Mouse (Mus musculus) thymus, adult 2 months (tissue): ENCODE results near the gene Apoo. TPM values are rescaled to one million over a fixed set of nuclear protein-coding genes. Genes with fewer than 3 reads are reported as not detected.
"Not testable (repeated sequence)": the region's sequence is repeated elsewhere in the genome, so short reads cannot be mapped to it uniquely, and the experiment has no call there.

Experiments used
- DNase-seq: peaks from one replicate; pipeline ENCODE4 v3.0.0; 2021
- H3K27ac ChIP-seq: fragments of 200-500 bp; 2 replicates; pipeline ENCODE4 v1.5.1; 2012; ENCODE audit warnings: low read length, control low read depth; ENCODE audit not compliant: control insufficient read depth, insufficient read depth
- H3K27me3 ChIP-seq: fragments of 200-500 bp; 2 replicates; pipeline ENCODE4 v1.6.1; 2012; ENCODE audit warnings: mild to moderate bottlenecking, low read length, moderate library complexity, mixed read lengths; ENCODE audit not compliant: control insufficient read depth, insufficient read depth
- H3K36me3 ChIP-seq: fragments of 200-500 bp; 2 replicates; pipeline ENCODE4 v1.6.1; 2012; ENCODE audit warnings: mild to moderate bottlenecking, low read length, moderate library complexity; ENCODE audit not compliant: control insufficient read depth, insufficient read depth
- H3K4me1 ChIP-seq: fragments of 200-500 bp; replicated peaks from 2 replicates; pipeline ENCODE4 v1.6.1; 2012; ENCODE audit warnings: low read length; ENCODE audit not compliant: control insufficient read depth, insufficient read depth
- H3K4me3 ChIP-seq: fragments of 200-500 bp; 2 replicates; pipeline ENCODE4 v1.5.1; 2012; ENCODE audit warnings: mild to moderate bottlenecking, low read length, control low read depth, moderate library complexity; ENCODE audit not compliant: control insufficient read depth, insufficient read depth
- CTCF ChIP-seq: fragments of 200-500 bp; IDR thresholded peaks from 2 replicates; pipeline ENCODE4 v1.5.1; 2012; ENCODE audit warnings: mild to moderate bottlenecking, control low read depth, low read length, moderate library complexity, borderline replicate concordance; ENCODE audit not compliant: control insufficient read depth, poor library complexity, insufficient read depth; ENCODE audit errors: extremely low read depth
- POLR2A ChIP-seq: fragments of 200-500 bp; IDR thresholded peaks from 2 replicates; pipeline ENCODE4 v1.6.1; 2012; ENCODE audit warnings: mild to moderate bottlenecking, low read length, control low read depth, moderate library complexity; ENCODE audit not compliant: control insufficient read depth, poor library complexity, insufficient read depth; ENCODE audit errors: extremely low read depth
- WGBS: fragments of 180-500 bp; shearing (Covaris S2); methylation state at CpG from one replicate; pipeline ENCODE4 v1.1.7; 2018; 5-methylcytosine and 5-hydroxymethylcytosine counted together
- polyA plus RNA-seq: library from polyadenylated mRNA; depleted of rRNA; stranded (reverse); fragments of >200 nt; gene quantifications from 2 replicates; pipeline ENCODE4 v1.2.3, GENCODE M21; 2012; rRNA removed

Gene Apoo
- 6.9 TPM in 2 replicates for polyA plus RNA-seq

DNA sequence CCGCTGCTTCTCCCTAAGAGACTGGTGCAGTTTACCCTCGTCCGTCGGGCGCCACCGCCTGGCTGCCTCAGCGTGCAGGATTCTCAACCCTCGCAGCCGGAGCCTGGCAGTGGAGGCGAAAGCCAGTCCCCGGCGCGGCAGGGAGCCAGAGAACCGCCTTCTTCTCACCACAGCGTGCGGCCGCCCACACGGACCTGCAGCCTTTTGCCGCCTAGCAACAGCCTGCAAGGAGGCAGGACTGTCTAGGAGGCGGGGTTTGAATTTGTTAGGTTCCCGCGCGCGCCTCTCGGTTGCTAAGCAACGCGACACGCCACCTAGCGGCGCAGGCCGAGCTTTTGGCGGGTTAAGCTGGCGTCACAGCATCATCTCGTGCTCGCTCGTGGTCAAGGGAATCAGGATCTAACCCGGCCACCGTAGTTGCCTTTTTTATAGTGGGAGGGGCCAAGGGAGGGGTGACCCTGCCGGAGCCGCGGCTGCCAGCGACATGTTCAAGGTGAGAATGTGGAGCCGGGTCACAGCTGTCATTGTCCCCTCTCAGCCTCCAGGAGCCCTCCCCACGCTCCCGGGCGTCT is at the start of gene Apoo, which contains the start of gene Fam90a1b:
Gene Apoo (plus strand): TSS at position 448 of the 572 bp plus-strand sequence.
Gene Fam90a1b (minus strand): TSS at position 108 of the 572 bp plus-strand sequence.
- Histone ChIP-seq H3K36me3 (no peaks in the 10 kb centered on the region), H3K27me3 (peaks cover 2% of the 10 kb centered on the region; the same call in 1 of the 2 replicates), H3K4me1 (no peaks in the 10 kb centered on the region), H3K4me3 (peak within 1 kb of the TSS; percentile 81), H3K27ac (peak within 1 kb of the TSS; percentile 37; the same call in 1 of the 2 replicates)
- TF ChIP-seq POLR2A (no peak), CTCF (peak; percentile 75)
- 2% methylated on average over 46 of the region's 46 CpGs for WGBS
- peak; percentile 92 for DNase-seq

DNA sequence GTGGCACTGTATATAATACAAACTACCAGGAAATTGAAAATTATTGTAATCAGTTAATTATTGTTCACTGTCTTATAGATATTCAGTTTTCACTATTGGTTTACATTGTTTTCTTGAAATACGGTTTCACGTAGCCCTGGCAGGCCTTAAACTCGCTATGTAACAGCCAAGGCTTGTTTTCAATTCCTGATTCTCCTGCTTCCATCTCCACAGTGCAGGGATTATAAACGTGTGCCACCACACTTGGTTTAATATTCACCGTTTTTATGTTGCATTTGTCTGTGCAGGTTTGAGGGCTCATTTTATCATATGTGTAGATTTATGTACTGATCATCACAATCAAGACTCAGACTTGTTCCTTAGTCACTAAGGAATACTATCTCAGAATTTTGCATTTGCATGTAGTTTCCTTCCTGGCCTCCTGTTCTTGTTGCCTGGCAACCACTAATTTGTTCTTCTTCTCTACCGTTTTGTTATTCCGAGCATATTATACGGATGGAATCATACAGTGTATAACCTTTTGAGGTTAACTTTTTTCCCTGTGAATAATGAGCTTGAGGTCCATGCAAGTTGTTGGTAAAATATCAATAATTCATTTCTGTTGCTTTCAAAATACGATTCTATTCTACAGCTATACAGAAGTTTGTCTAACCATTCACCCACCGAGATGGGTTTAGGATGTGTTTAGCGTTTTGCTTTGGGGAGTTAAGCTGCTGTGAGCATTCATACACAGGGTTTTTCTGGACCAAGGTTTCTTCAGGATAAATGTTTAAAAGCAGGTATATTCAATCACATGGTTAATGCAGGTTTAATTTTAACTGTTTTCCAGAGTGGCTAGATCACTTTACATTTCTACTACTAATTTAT is 45.6 kb upstream of the Apoo start:
- TF ChIP-seq CTCF (no peak), POLR2A (no peak)
- no peaks in the 10 kb centered on the region for H3K36me3 ChIP-seq
- 87% methylated on average over 11 of the region's 11 CpGs for WGBS

DNA sequence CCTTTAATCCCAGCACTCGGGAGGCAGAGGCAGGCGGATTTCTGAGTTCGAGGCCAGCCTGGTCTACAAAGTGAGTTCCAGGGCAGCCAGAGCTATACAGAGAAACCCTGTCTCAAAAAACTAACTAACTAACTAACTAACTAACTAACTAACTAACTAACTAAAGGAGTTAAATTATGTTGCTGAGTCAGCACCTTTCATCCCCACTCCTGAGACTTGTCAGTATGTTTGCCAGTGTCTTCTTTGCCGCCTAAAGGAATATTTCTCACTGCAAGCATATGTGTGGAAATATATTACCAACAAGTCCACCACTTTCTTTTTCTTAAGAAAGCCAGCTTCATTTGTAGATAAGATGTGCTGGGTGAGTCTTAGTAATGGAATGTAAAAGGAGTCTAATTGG is 23.3 kb upstream of the Apoo start:
- WGBS: 90% methylated on average over 4 of the region's 4 CpGs
- not testable (repeated sequence) for H3K27ac ChIP-seq, H3K4me1 ChIP-seq, DNase-seq, H3K36me3 ChIP-seq, H3K27me3 ChIP-seq, H3K4me3 ChIP-seq

More for the DNA sequence above, 45.6 kb upstream of the Apoo start:
- Histone ChIP-seq H3K27ac (no peak overlapping the region), H3K27me3 (no peaks in the 10 kb centered on the region), H3K4me3 (no peak overlapping the region), H3K4me1 (no peaks in the 10 kb centered on the region)
- DNase-seq: no peak

DNA sequence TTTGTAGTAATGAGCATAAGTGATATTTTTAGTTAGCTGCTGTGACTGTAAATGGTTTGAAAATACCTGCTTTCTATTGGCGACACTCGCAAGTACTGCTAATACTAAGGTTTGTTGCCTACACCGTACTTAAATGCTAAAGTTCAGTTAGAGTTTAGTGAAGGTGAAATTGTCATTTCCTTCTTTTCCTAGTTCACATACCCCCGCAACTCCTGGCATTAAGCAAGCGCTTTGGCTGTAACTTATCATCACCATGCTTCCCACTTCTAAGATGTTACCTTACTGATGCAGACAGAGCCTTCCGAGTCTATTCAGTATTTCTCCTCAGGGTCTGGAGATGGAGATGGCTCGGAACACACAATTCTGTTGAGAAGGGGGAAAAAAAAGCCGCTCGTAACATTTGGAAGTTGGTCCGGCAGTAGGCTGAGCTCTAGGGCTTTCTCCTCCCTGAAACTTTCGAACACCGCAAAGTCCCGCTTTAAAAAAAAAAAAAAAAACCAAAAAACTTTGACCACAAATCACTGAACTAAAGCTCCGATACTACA is 1.5 kb upstream of the Apoo start:
- Histone ChIP-seq H3K27ac (no peak overlapping the region), H3K4me1 (no peaks in the 10 kb centered on the region), H3K4me3 (no peak overlapping the region), H3K36me3 (no peaks in the 10 kb centered on the region), H3K27me3 (peaks cover 2% of the 10 kb centered on the region; the same call in 1 of the 2 replicates)
- DNase-seq: no peak
- TF ChIP-seq CTCF (no peak), POLR2A (no peak)
- WGBS: 12% methylated on average over 14 of the region's 14 CpGs

DNA sequence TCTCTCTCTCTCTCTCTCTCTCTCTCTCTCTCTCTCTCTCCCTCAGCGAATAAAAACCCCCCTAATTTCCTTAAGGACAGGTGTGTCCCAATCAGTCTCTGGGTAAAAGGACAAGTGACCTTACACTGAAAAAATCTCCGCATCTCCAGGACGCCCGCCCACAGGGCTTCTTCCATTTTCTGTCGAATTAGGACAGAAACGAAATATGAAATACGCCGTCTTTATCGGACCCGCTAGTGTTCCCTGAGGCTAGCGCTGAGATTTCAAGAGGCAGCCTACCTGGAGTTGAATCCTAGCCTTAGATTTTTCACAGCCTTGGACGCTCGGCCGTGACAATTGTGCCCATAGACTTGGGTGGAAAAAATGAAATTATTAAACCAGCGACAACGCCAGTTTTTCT is 888 bp upstream of the Apoo start:
- Histone ChIP-seq H3K36me3 (no peaks in the 10 kb centered on the region), H3K4me3 (no peak overlapping the region), H3K27ac (no peak overlapping the region), H3K27me3 (peaks cover 2% of the 10 kb centered on the region; the same call in 1 of the 2 replicates), H3K4me1 (no peaks in the 10 kb centered on the region)
- no peak for DNase-seq
- TF ChIP-seq POLR2A (no peak), CTCF (no peak)
- 2% methylated on average over 16 of the region's 16 CpGs for WGBS

DNA sequence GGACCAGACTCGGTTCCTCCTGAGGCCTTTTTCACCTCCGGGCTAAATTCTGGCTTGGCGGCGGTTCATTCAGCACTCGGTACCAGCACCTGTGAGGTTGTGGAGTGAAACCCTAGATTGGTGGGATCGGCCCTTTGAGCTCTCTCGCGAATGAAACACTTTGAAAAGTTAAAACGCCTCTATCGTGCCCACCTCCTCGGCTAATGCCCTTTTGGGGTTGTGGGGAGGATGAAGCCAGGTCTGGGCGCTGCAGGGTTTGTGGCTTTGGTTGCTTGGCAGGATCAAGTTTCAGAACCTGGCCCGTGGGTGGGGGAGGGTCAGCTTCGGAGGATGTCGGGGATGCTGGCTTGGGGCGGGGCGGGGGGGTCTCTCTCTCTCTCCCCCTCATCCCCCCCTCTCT is 331 bp downstream of the Apoo start:
- Histone ChIP-seq H3K4me3 (peak overlapping the region; percentile 81), H3K27ac (peak overlapping the region; percentile 37; the same call in 1 of the 2 replicates), H3K27me3 (peaks cover 2% of the 10 kb centered on the region; the same call in 1 of the 2 replicates), H3K36me3 (no peaks in the 10 kb centered on the region), H3K4me1 (no peaks in the 10 kb centered on the region)
- TF ChIP-seq CTCF: no peak
- TF ChIP-seq POLR2A: no peak
- peak; percentile 23 for DNase-seq
- 0% methylated on average over 17 of the region's 17 CpGs for WGBS
